Mouse (Mus musculus): ENCODE measurements around the gene Mef2a.

- TF ChIP-seq CTCF (conservative IDR thresholded peaks at IDR 0.05; ENCODE audit: insufficient read depth, insufficient read length, low read depth, low read length) (no peak), POLR2A (IDR thresholded peaks at IDR 0.05; ENCODE audit: low read depth, low read length) (no peak)
These were observed 166.8 kb downstream of the Mef2a start for GRCm38 (mm10) chr7:67205734-67206425.
